Mouse (Mus musculus) intestine, embryonic 15.5 days (tissue): Measurements from ENCODE around the gene Nampt. TPM values are rescaled to one million over a fixed set of nuclear protein-coding genes. Genes with fewer than 3 reads are reported as not detected.

ENCODE experiments used
- ATAC-seq: fragments of 200-750 bp; cut with Nextera tagmentation; 2 replicates; pipeline ENCODE4 v1.8.0; 2017; ENCODE audit warnings: moderate TSS enrichment, moderate library complexity
- H3K27ac ChIP-seq: fragments of 300-500 bp; sonication (generic); 2 replicates; pipeline ENCODE4 v1.5.1; 2015; ENCODE audit warnings: mild to moderate bottlenecking, inconsistent platforms
- H3K27me3 ChIP-seq: fragments of 300-500 bp; sonication (generic); replicated peaks from 2 replicates; pipeline ENCODE4 v1.6.1; 2015; ENCODE audit warnings: inconsistent platforms
- H3K36me3 ChIP-seq: fragments of 300-500 bp; sonication (generic); 2 replicates; pipeline ENCODE4 v1.6.1; 2015; ENCODE audit warnings: inconsistent platforms
- H3K4me1 ChIP-seq: fragments of 300-500 bp; sonication (generic); replicated peaks from 2 replicates; pipeline ENCODE4 v1.6.1; 2015; ENCODE audit warnings: inconsistent platforms
- H3K4me2 ChIP-seq: fragments of 300-500 bp; sonication (generic); replicated peaks from 2 replicates; pipeline ENCODE4 v1.6.1; 2015; ENCODE audit warnings: mild to moderate bottlenecking, inconsistent platforms
- H3K4me3 ChIP-seq: fragments of 300-500 bp; sonication (generic); replicated peaks from 2 replicates; pipeline ENCODE4 v1.5.1; 2015; ENCODE audit warnings: inconsistent platforms
- H3K9ac ChIP-seq: fragments of 300-500 bp; sonication (generic); 2 replicates; pipeline ENCODE4 v1.6.1; 2015; ENCODE audit warnings: inconsistent platforms
- H3K9me3 ChIP-seq: fragments of 300-500 bp; sonication (generic); 2 replicates; pipeline ENCODE4 v1.6.1; 2016; ENCODE audit warnings: inconsistent platforms
- WGBS: fragments of 180-500 bp; shearing (Covaris S2); methylation state at CpG from one replicate; pipeline ENCODE4 v1.1.7; 2015; 5-methylcytosine and 5-hydroxymethylcytosine counted together
- polyA plus RNA-seq: library from polyadenylated mRNA; unstranded; fragments of >200 nt; fragmentation: Nextera tagmentation; extraction: Ambion mirVana; gene quantifications from 2 replicates; pipeline ENCODE4 v1.2.1, GENCODE M21; 2015

Nampt gene
- 26.2 and 31.0 TPM in 2 replicates for polyA plus RNA-seq

DNA sequence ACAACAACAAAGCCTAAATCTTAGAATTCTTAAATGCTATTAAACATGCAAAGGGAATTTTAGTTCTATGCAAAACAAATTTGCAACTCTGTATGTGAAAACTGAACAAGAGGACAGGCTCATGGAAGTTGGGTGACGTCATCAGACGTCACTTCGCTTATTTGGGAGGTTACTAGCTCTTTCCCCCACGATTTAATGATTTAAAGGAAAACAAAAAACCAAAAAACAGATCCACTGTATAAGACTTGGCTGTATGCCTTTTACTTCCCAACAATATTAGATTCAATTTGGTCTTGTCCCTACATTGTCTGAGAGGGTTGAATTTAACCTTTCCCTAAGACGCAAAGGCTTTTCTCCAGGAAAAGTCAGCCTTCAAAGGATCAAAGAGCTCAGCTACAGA lies at the start of gene Nampt:
Gene Nampt (plus strand): TSS at position 130 of the 400 bp plus-strand sequence.
- 5% methylated on average over 5 of the region's 5 CpGs for WGBS
- Histone ChIP-seq H3K4me3 (peak within 1 kb of the TSS; percentile 89), H3K36me3 (no peaks in the 10 kb centered on the region), H3K4me1 (no peaks in the 10 kb centered on the region), H3K4me2 (peak within 1 kb of the TSS; percentile 64), H3K27me3 (no peaks in the 10 kb centered on the region), H3K9me3 (no peaks in the 10 kb centered on the region), H3K27ac (peak within 1 kb of the TSS; percentile 92), H3K9ac (peak within 1 kb of the TSS; percentile 85)
- no peak for ATAC-seq

DNA sequence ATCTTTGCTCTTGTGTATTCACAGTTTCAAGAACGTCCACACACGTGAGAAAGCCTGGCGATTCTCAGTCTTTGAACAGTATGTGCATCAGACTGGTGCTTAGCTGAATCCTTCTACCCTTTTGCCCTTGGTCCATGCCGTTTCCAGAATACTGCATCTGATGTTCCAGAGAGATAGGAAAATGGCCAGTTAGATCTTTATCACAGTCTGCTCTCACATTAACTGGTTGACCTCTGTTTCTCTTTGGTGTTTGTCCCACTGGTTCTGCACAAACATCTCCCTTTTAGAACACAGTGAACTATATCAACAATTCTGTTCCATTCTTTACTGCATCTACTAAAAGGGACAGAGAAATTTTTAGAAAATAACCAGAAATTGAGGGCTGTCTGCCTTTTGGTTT lies 48.6 kb upstream of the Nampt start:
- H3K27me3 ChIP-seq, result no peaks in the 10 kb centered on the region
- no peak overlapping the region for H3K4me2 ChIP-seq
- H3K4me1 ChIP-seq, result no peaks in the 10 kb centered on the region
- H3K36me3 ChIP-seq, result no peaks in the 10 kb centered on the region
- no peak for ATAC-seq
- H3K9ac ChIP-seq, result no peak overlapping the region
- H3K4me3 ChIP-seq, result no peak overlapping the region
- H3K27ac ChIP-seq, result no peak overlapping the region
- 83% methylated on average over 4 of the region's 4 CpGs for WGBS
- no peaks in the 10 kb centered on the region for H3K9me3 ChIP-seq

DNA sequence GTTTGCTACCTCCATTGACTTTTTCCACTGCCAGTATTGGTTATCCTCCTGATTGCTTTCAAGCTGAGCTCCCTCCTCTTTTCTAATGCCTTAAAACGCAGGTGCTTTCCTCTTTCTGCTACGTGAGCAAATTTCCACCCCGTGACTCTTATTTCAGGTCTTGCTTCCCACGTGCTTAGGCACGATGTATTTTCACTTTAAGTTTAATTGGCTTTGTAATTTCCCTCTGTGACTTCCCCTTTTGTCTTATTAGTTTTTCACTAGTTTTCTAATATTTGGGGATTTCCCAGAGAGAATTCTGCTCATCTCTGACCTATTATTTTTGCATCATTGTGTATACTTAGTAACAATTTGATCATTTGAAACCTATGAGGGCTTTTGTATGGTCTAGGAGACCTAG lies 44.8 kb upstream of the Nampt start:
- no peak overlapping the region for H3K9ac ChIP-seq
- no peak overlapping the region for H3K4me2 ChIP-seq
- H3K36me3 ChIP-seq, result no peaks in the 10 kb centered on the region
- H3K9me3 ChIP-seq, result no peaks in the 10 kb centered on the region
- H3K27ac ChIP-seq, result no peak overlapping the region
- H3K27me3 ChIP-seq, result no peaks in the 10 kb centered on the region
- H3K4me3 ChIP-seq, result no peak overlapping the region
- H3K4me1 ChIP-seq, result no peaks in the 10 kb centered on the region
- 88% methylated on average over 5 of the region's 5 CpGs for WGBS
- no peak for ATAC-seq

DNA sequence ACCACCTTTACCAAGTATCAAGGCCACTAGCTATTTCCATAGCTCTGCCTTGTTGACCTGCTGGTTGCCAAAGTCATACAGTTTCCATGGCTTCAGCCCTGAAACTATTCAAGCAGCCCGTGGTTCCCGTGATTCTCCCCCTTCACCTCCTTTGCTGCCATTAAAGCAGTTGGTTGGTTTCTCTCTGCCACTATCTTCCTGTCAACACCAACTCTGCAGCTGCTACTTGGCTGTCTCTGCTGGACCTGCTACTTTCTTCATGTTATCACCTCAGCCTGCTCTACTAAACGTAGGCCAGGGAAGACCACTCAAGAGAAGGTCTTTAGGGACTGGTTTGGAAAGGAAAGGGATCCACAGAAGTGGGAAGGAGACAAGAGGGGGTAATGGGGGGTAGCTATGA lies 30.3 kb upstream of the Nampt start:
- Histone ChIP-seq H3K27me3 (no peaks in the 10 kb centered on the region), H3K27ac (no peak overlapping the region), H3K4me3 (no peak overlapping the region), H3K9ac (no peak overlapping the region), H3K9me3 (no peaks in the 10 kb centered on the region), H3K4me2 (no peak overlapping the region), H3K36me3 (no peaks in the 10 kb centered on the region), H3K4me1 (no peaks in the 10 kb centered on the region)
- WGBS, result 73% methylated on average over 3 of the region's 3 CpGs
- ATAC-seq, result no peak

DNA sequence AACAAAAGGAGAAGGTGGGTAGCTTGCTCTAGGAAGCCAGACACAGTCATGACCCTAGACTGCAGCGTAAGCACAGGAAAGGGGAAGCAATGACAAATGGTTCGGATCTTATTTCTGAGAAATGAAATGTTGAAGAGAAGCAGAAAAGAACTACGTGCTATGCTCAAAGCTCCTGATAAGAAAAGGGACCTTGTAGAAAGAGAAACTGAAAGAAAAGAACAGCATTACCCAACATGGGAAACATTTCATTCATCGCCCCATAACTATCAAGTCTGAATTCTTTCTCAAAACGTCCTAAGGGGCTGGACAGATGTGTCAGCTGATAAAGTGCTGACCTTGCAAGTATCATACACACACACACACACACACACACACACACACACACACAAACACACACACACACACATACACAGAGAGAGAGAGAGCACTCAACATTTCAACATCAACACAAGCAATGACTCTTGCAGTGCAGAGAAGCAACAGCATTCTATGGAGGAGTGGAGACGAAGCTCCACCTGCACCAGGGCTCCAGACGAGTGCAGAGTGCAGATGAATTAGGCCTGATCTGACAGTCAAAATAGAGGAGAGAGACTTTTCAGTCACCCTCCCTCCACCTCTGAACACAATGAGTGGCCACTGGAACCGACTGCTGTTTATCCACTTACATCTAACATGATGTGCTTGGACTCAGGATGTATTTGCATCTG lies 23.4 kb upstream of the Nampt start:
- no peak overlapping the region for H3K4me3 ChIP-seq
- no peak overlapping the region for H3K9ac ChIP-seq
- no peaks in the 10 kb centered on the region for H3K9me3 ChIP-seq
- ATAC-seq, result no peak
- H3K4me2 ChIP-seq, result no peak overlapping the region
- 65% methylated on average over 8 of the region's 8 CpGs for WGBS
- no peaks in the 10 kb centered on the region for H3K27me3 ChIP-seq
- no peaks in the 10 kb centered on the region for H3K36me3 ChIP-seq
- H3K27ac ChIP-seq, result no peak overlapping the region
- H3K4me1 ChIP-seq, result no peaks in the 10 kb centered on the region

DNA sequence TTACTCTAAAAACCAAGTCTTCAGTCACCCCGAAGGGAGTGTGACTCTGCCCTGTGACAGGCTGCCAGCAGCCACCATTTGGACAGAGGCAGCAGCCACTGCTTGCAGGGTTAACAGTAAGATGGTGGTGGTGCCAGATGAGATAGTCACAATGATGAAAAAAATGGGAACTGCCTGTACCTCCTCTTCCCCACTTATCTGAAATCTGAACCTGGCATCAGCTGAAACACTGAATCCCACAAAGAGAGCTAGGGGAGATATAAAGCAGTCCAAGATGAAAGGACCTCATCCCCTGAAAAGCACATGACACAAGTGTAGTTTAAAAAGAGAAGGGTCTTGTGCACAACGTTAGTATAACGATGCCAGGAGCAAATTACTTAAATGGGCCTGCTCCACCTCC lies 21.9 kb upstream of the Nampt start:
- H3K9ac ChIP-seq, result no peak overlapping the region
- no peak overlapping the region for H3K4me2 ChIP-seq
- WGBS, result 77% methylated on average over 3 of the region's 3 CpGs
- H3K9me3 ChIP-seq, result no peaks in the 10 kb centered on the region
- no peak overlapping the region for H3K27ac ChIP-seq
- no peaks in the 10 kb centered on the region for H3K4me1 ChIP-seq
- H3K36me3 ChIP-seq, result no peaks in the 10 kb centered on the region
- no peaks in the 10 kb centered on the region for H3K27me3 ChIP-seq
- no peak for ATAC-seq
- H3K4me3 ChIP-seq, result no peak overlapping the region

DNA sequence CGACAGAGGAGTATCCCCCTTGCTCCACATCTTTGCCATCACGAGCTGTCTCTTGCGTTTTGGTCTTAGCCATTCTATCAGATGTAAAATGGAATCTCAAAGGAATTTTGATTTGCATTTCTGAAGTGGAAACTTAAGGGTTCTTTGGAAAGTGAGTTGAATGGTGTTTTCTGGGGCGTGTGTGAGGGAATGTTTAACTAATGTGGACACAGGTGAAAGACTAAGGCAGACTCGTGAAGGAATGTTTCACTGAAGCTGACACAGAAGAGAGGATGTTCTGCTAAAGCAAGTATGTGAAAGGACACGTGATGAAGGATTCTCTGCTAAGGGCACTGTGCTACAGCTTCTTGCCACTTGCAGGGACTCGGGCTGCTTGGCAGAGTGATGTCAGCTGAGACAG lies 18.3 kb upstream of the Nampt start:
- Histone ChIP-seq H3K4me1 (no peaks in the 10 kb centered on the region), H3K27ac (no peak overlapping the region), H3K4me2 (no peak overlapping the region), H3K9me3 (no peaks in the 10 kb centered on the region), H3K36me3 (no peaks in the 10 kb centered on the region), H3K4me3 (no peak overlapping the region), H3K27me3 (no peaks in the 10 kb centered on the region), H3K9ac (no peak overlapping the region)
- 71% methylated on average over 7 of the region's 7 CpGs for WGBS
- no peak for ATAC-seq

DNA sequence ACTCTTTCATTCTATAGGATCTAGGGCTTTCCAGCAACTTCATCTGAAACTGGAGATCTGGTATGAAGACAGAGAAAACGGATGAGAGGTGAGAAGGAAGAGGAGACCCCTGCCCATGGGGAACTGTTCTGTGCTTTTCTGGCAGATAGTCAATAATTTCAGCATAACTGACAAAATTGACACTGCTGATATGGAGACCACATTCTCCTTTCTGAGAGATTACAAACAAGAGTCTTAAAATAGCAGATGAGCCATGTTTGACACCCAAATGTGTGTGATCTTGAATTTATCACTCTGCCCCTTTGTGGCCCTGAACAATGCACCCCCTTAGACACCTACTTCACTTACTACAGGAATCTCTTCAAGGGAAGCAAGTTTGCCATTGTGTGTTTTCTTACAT lies 13.8 kb upstream of the Nampt start:
- Histone ChIP-seq H3K4me3 (no peak overlapping the region), H3K9me3 (no peaks in the 10 kb centered on the region), H3K36me3 (no peaks in the 10 kb centered on the region), H3K4me2 (no peak overlapping the region), H3K9ac (no peak overlapping the region), H3K4me1 (no peaks in the 10 kb centered on the region), H3K27ac (no peak overlapping the region), H3K27me3 (no peaks in the 10 kb centered on the region)
- WGBS, result 67% methylated on average over 1 of the region's 1 CpGs
- ATAC-seq, result no peak

DNA sequence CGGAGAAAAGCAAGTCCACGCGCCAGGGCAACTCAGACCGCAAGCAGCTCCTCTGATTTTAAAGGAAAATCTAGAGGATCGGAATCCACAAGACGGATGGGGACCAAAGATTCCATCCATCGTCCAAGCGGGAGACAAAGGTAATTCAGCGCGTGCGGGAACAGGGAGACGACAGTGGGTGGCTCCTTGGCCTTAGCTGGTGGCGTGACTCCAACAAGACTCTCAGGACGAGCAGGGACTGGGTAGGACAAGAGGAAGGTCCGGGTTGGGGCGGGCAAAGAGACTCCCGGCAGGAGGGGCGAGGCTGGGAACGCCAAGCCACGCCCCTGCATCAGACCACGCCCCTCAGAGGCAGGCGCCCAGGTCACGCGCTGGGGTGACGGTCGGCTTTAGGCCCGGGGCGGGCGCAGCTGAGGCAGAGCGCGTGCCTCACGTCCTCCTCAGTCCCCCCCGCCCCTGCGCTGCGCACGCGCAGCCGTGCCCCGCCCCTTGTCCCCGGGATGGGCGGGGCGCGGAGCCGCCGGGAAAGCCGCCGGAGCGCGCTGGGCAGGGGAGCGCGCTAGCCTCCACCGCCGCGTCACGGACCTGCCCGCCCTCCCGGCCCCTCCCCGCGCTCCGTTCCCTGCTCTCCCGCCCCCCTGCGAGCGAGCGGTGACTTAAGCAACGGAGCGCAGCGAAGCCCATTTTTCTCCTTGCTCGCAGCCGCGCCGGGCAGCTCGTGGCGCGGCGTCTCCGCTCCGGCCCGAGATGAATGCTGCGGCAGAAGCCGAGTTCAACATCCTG lies 669 bp downstream of the Nampt start:
- H3K4me2 ChIP-seq, result peak overlapping the region; percentile 64
- WGBS, result under 1% methylated on average over 51 of the region's 80 CpGs
- H3K4me3 ChIP-seq, result peak overlapping the region; percentile 89
- H3K4me1 ChIP-seq, result no peaks in the 10 kb centered on the region
- H3K27ac ChIP-seq, result peak overlapping the region; percentile 92
- no peaks in the 10 kb centered on the region for H3K9me3 ChIP-seq
- H3K36me3 ChIP-seq, result no peaks in the 10 kb centered on the region
- peak; percentile 97 for ATAC-seq
- H3K27me3 ChIP-seq, result no peaks in the 10 kb centered on the region
- peak overlapping the region; percentile 85 for H3K9ac ChIP-seq

DNA sequence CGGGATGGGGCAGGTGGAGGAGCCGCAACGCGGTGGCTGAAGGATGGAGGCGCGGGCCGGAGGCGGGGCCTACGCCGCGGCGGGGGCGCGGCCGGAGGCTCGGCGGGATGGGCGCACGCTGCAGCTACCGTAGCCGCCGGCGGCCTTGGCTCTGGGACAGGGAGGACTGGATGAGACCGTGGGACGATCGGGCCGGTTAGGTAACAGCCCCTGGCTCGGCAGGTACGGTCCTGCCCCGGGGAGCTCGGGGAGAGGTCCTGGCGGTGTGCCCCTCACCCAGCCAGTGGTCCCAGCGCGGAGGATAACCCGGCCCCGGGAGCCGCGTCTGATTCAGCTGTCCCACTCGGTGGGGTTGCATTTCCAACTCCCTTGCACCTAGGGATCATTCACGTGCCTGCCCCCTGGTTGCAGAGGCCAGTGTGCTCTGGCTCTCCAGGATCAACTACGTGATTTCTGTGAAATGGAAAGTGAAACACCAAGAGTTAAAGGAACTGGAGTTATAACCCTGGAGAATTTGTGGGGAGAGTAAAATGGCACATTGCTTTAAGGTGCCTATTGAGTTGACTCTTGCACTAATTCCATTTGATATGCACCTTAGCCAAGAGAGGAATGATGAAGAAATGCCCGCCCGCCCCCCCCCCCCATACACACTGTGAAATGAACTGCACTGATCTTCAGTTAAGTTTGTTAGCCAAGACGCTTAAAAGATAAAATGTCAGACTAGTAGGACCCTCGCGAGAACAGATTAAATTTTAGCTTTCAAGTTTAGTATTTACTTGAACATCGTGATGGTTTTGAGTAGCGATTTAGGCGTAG lies 1.6 kb downstream of the Nampt start:
- no peaks in the 10 kb centered on the region for H3K4me1 ChIP-seq
- H3K4me3 ChIP-seq, result peak overlapping the region; percentile 89
- H3K36me3 ChIP-seq, result no peaks in the 10 kb centered on the region
- peak overlapping the region; percentile 85 for H3K9ac ChIP-seq
- whole genome bisulfite sequencing, result 2% methylated on average over 46 of the region's 49 CpGs
- H3K9me3 ChIP-seq, result no peaks in the 10 kb centered on the region
- H3K27ac ChIP-seq, result peak overlapping the region; percentile 92
- ATAC-seq, result peak; percentile 84
- no peaks in the 10 kb centered on the region for H3K27me3 ChIP-seq
- H3K4me2 ChIP-seq, result peak overlapping the region; percentile 64

DNA sequence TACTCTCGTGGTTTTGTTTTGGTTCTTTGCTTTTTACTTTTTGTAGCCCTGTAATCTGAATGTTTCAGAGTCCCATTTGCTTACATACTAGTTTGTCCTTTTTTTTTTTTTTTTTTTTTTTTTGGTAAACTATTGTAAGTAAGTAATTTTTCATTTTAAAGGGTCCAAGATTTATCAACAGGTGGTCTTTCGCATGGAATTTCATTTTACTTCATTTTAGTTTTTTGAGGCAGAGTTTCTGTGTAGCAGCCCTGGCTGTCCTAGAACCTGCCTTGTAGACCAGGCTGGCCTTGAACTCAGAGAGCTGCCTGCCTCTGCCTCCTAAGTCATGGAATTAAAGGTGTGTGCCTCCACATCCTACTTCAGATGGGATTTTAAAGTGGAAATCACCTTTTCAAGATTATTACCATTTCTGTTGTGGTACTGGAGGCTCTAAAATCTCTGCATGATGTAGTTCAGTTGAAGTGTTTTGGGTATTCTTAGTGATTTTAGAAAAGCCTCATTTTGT lies 2.2 kb downstream of the Nampt start:
- 37% methylated on average over 2 of the region's 2 CpGs for WGBS
- Histone ChIP-seq H3K9me3 (no peaks in the 10 kb centered on the region), H3K4me3 (peak overlapping the region; percentile 89), H3K36me3 (no peaks in the 10 kb centered on the region), H3K9ac (no peak overlapping the region), H3K27me3 (no peaks in the 10 kb centered on the region), H3K4me1 (no peaks in the 10 kb centered on the region), H3K27ac (no peak overlapping the region), H3K4me2 (peak overlapping the region; percentile 64)
- ATAC-seq, result no peak

DNA sequence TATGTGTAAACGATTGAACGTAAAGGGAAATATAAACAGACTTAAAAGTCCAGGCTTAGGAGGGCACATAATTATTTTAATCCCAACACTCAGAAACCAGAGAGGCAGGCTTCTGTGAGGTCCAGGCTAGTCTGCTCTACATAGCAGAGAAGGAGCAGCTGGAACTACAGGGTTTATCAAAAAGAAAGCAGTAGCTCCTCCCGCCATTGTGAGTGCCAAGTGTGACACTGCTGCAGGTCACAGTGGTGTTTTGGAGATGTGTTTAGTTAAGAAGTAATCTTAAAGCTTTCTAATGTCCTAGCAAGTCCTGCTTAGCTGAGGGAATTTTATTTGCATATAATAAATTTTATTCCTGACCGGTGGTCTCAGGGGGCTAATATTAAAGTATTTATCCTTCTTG lies 2.7 kb downstream of the Nampt start:
- Histone ChIP-seq H3K4me3 (no peak overlapping the region), H3K9me3 (no peaks in the 10 kb centered on the region), H3K36me3 (no peaks in the 10 kb centered on the region), H3K9ac (no peak overlapping the region), H3K4me2 (no peak overlapping the region), H3K4me1 (no peaks in the 10 kb centered on the region), H3K27me3 (no peaks in the 10 kb centered on the region), H3K27ac (no peak overlapping the region)
- no peak for ATAC-seq
- 55% methylated on average over 4 of the region's 4 CpGs for WGBS
